Mouse (Mus musculus) embryonic facial prominence, embryonic 14.5 days (tissue): ENCODE results near the gene Fndc11. TPM values are rescaled to one million over a fixed set of nuclear protein-coding genes. Genes with fewer than 3 reads are reported as not detected.

ENCODE experiments used
- ATAC-seq: fragments of 200-750 bp; cut with Nextera tagmentation; 2 replicates; pipeline ENCODE4 v1.8.0; 2017; ENCODE audit warnings: low read depth, moderate number of reproducible peaks, moderate TSS enrichment
- DNase-seq: peaks from one replicate; pipeline ENCODE4 v3.0.0-alpha.2; 2015; ENCODE audit warnings: low spot score
- H3K27ac ChIP-seq: fragments of 300-500 bp; sonication (generic); replicated peaks from 2 replicates; pipeline ENCODE4 v1.5.1; 2014; ENCODE audit warnings: low read depth, mild to moderate bottlenecking, low read length, moderate library complexity
- H3K27me3 ChIP-seq: fragments of 300-500 bp; sonication (generic); replicated peaks from 2 replicates; pipeline ENCODE4 v1.6.1; 2014; ENCODE audit warnings: low read length; ENCODE audit not compliant: control insufficient read depth, insufficient read depth
- H3K36me3 ChIP-seq: fragments of 300-500 bp; sonication (generic); 2 replicates; pipeline ENCODE4 v1.6.1; 2014; ENCODE audit warnings: low read length, mixed read lengths; ENCODE audit not compliant: control insufficient read depth, insufficient read depth
- H3K4me1 ChIP-seq: fragments of 300-500 bp; sonication (generic); 2 replicates; pipeline ENCODE4 v1.6.1; 2014; ENCODE audit warnings: antibody characterized with exemption, low read length; ENCODE audit not compliant: control insufficient read depth, insufficient read depth
- H3K4me2 ChIP-seq: fragments of 300-500 bp; sonication (generic); 2 replicates; pipeline ENCODE4 v1.6.1; 2014; ENCODE audit warnings: low read depth, mild to moderate bottlenecking, low read length, moderate library complexity, mixed read lengths
- H3K4me3 ChIP-seq: fragments of 300-500 bp; sonication (generic); 2 replicates; pipeline ENCODE4 v1.5.1; 2014; ENCODE audit warnings: low read depth, mild to moderate bottlenecking, low read length
- H3K9ac ChIP-seq: fragments of 300-500 bp; sonication (generic); 2 replicates; pipeline ENCODE4 v1.6.1; 2014; ENCODE audit warnings: low read depth, mild to moderate bottlenecking, low read length, moderate library complexity, mixed read lengths
- H3K9me3 ChIP-seq: fragments of 300-500 bp; sonication (generic); 2 replicates; pipeline ENCODE4 v1.6.1; 2016; ENCODE audit warnings: low read length; ENCODE audit not compliant: control insufficient read depth
- WGBS: fragments of 180-500 bp; shearing (Covaris S2); extraction: QIAGEN DNeasy Blood & Tissue Kit; methylation state at CpG from one replicate; pipeline ENCODE4 v1.1.7; 2014; 5-methylcytosine and 5-hydroxymethylcytosine counted together
- polyA plus RNA-seq: library from polyadenylated mRNA; unstranded; fragments of >200 nt; fragmentation: Nextera tagmentation; extraction: Ambion mirVana; gene quantifications from 2 replicates; pipeline ENCODE4 v1.2.1, GENCODE M21; 2014

The Fndc11 gene
- polyA plus RNA-seq, 1 experiment from 2014 or later: not detected

DNA sequence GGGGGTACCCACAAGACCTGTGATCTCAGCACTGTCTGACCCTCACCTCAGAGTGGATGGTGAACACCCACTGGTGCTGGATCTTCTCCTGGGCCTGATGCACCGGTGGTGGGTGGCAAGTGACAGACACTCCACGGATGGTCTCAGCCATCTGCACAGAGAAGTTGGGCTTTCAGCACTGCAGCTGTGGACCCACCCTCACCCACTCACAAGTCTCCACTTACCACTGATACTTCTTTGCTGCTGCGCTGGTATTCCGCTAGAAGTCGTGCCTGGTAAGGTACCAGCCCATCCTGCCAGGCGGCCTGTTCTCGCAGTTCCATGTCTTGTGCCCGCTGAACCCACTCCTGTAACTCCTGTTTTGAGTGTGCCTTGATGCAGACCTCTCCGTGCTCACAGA, 19.4 kb downstream of the Fndc11 start:
- 91% methylated on average over 9 of the region's 9 CpGs for WGBS
- H3K4me3 ChIP-seq: no peak overlapping the region
- DNase-seq (no peak), ATAC-seq (no peak)
- no peaks in the 10 kb centered on the region for H3K9me3 ChIP-seq
- H3K4me1 ChIP-seq: peaks cover 4% of the 10 kb centered on the region; the same call in 1 of the 2 replicates
- H3K27ac ChIP-seq: no peak overlapping the region
- H3K27me3 ChIP-seq: no peaks in the 10 kb centered on the region
- H3K4me2 ChIP-seq: no peak overlapping the region
- H3K9ac ChIP-seq: no peak overlapping the region
- H3K36me3 ChIP-seq: no peaks in the 10 kb centered on the region

GRCm38 (mm10) chr2:181240806-181241440, 21.1 kb downstream of the Fndc11 start:
- peak overlapping the region; percentile 43; the same call in 1 of the 2 replicates for H3K4me3 ChIP-seq
- H3K27me3 ChIP-seq: no peaks in the 10 kb centered on the region
- DNase-seq (no peak), ATAC-seq (no peak)
- no peaks in the 10 kb centered on the region for H3K9me3 ChIP-seq
- H3K9ac ChIP-seq: peak overlapping the region; percentile 64; the same call in 1 of the 2 replicates
- no peak overlapping the region for H3K27ac ChIP-seq
- H3K4me2 ChIP-seq: peak overlapping the region; percentile 66
- peaks cover 4% of the 10 kb centered on the region; the same call in 1 of the 2 replicates for H3K4me1 ChIP-seq
- 91% methylated on average over 13 of the region's 13 CpGs for WGBS
- no peaks in the 10 kb centered on the region for H3K36me3 ChIP-seq

DNA sequence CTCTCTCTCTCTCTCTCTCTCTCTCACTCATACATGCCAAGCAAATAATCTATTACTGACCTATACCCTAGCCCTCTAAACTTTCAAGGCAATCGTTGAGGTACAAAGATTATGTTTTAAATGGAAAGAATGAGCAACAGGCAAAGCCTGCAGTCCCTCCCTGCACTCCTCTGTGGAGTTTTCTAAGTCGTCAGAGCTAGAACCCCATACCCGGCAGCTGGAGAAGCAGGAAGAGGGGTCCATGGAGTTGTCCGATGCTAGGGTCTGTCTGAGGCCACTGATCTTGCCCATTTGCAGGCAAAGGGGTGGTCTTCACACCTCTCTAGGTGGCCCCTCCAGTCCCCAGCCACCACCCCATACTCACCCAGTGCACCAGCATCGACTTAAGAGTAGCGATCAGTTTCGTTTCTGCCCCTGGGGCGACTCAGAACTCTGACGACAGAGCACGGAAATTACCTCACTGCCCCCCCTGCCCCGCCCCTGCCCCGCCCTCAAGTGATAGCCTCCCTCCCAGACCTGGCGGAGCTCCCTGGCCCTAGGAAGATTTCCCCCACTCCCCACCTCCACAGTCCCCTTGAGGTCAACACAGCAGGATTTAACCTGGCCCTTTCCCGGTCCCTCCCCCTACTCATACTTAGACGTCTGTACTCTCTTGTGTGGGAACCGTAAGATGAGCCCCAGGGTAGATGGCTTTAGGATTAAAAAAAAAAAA, 21.9 kb downstream of the Fndc11 start, which contains the start of gene Helz2:
TSS of gene Helz2 (minus strand) at position 426 of the 712 bp plus-strand sequence.
- peak; percentile 51 for DNase-seq
- Histone ChIP-seq H3K4me1 (peaks cover 4% of the 10 kb centered on the region; the same call in 1 of the 2 replicates), H3K9ac (peak within 1 kb of the TSS; percentile 64), H3K9me3 (no peaks in the 10 kb centered on the region), H3K27me3 (no peaks in the 10 kb centered on the region), H3K4me2 (peak within 1 kb of the TSS; percentile 66), H3K4me3 (peak within 1 kb of the TSS; percentile 43), H3K36me3 (no peaks in the 10 kb centered on the region), H3K27ac (no peak within 1 kb of the TSS)
- peak; percentile 81 for ATAC-seq
- WGBS: 9% methylated on average over 16 of the region's 16 CpGs

DNA sequence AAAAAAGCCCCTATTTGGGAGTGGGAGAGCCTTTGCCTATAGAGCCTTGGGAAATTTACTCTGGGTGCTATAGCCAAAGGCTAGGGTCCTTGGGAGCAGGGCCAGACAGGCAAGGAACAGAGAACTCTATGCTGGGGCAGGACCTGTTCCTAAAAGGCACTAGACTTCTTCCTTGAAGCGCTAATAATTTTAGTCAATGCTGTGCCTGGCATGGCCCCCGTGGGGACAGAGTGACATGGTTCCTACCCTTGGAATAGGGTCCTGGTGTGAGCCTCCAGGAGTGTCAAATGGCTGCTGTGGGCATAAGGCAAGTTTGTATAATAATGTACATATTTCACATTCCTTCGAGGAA, 22.5 kb downstream of the Fndc11 start:
- DNase-seq (no peak), ATAC-seq (0 out of 2 replicates have a peak, but pooled peaks have one; percentile 3)
- Histone ChIP-seq H3K4me2 (peak overlapping the region; percentile 66), H3K4me3 (peak overlapping the region; percentile 43), H3K9ac (peak overlapping the region; percentile 64), H3K9me3 (no peaks in the 10 kb centered on the region), H3K27me3 (no peaks in the 10 kb centered on the region), H3K36me3 (no peaks in the 10 kb centered on the region), H3K27ac (no peak overlapping the region), H3K4me1 (peaks cover 4% of the 10 kb centered on the region; the same call in 1 of the 2 replicates)
- 49% methylated on average over 3 of the region's 3 CpGs for WGBS

DNA sequence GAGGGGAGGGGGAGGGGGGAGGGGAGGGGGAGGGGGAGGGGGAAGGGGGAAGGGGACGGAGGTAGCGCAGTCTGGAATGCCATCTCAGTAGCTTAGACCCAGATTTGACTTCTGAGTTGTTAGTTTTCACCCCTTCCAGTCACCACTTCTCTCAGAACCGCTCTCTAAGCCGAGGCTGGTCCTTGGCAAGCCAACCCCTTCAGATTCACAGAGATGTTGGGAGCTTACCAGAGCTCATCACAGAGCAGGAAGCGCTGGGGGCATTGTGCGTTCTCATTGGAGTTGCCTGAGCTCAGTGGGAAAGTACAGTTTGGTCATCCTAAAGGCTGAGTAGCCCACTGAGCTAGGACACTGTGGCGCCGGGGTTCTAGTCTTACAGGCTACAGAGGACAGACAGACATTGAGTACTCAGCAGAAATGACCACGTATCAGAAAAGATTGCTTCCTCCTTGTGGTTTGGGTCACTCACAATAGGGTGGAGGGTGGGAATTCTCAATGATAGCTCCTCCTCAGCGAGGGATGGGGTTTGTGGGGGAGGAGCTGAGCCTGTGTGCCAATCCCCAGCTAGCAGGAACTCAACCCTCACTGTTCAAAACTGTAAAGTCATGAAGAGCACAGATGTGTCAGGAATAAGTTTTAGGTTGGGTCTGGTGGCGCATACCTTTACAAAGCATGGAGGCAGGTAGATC, 24.0 kb downstream of the Fndc11 start:
- DNase-seq (no peak), ATAC-seq (no peak)
- Histone ChIP-seq H3K36me3 (no peaks in the 10 kb centered on the region), H3K27me3 (no peaks in the 10 kb centered on the region), H3K4me3 (no peak overlapping the region), H3K9me3 (no peaks in the 10 kb centered on the region), H3K4me2 (no peak overlapping the region), H3K4me1 (peaks cover 4% of the 10 kb centered on the region; the same call in 1 of the 2 replicates), H3K9ac (no peak overlapping the region), H3K27ac (no peak overlapping the region)
- WGBS: 31% methylated on average over 11 of the region's 11 CpGs

DNA sequence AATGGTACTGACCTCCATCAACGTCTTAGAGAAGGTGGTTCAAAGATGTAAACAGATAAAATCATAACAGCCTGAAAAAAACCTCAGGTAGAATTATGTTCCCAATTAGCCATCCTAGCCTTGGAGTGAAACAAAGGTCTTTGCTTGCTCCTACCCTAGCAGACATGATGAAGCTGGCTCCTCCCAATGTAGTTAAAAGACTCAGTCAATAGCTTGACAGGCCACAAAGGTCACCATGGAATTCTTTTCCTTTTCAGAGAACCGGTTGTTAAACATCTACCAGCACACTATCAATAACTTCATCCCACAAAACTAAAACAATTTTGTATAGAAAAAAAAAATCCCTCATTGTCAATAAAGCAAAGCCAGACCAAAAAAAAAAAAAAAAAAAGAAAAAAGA, 25.2 kb downstream of the Fndc11 start:
- no peaks in the 10 kb centered on the region for H3K9me3 ChIP-seq
- no peak overlapping the region for H3K4me3 ChIP-seq
- DNase-seq (no peak), ATAC-seq (no peak)
- no peak overlapping the region for H3K27ac ChIP-seq
- 23% methylated on average over 2 of the region's 2 CpGs for WGBS
- H3K4me1 ChIP-seq: peaks cover 4% of the 10 kb centered on the region; the same call in 1 of the 2 replicates
- H3K9ac ChIP-seq: no peak overlapping the region
- H3K27me3 ChIP-seq: no peaks in the 10 kb centered on the region
- H3K36me3 ChIP-seq: no peaks in the 10 kb centered on the region
- H3K4me2 ChIP-seq: no peak overlapping the region

DNA sequence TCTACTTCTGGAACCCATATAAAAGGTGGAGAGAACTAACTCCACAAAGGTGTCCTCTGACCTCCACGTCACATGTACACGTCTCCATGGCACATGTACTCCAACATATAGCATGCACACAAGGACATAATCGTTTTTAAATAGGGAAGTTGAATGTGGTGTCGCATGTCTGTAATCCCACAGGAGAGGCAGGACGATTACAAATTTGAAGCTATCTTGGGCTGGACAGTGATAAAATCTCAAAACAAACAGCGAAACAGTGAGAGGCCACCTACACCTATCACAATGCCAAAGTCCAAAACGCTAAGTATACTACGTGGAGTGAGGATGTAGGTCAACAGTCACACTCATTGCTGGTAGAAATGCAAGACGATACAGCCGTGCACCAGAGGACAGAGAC, 29.4 kb downstream of the Fndc11 start:
- Histone ChIP-seq H3K4me2 (no peak overlapping the region), H3K9me3 (no peaks in the 10 kb centered on the region), H3K4me3 (no peak overlapping the region), H3K4me1 (no peaks in the 10 kb centered on the region), H3K36me3 (peaks cover 34% of the 10 kb centered on the region), H3K27me3 (no peaks in the 10 kb centered on the region), H3K27ac (no peak overlapping the region), H3K9ac (no peak overlapping the region)
- ATAC-seq (no peak), DNase-seq (no peak)
- WGBS: 78% methylated on average over 10 of the region's 10 CpGs

GRCm38 (mm10) chr2:181251841-181252240, 32.0 kb downstream of the Fndc11 start:
- ATAC-seq: no peak
- Histone ChIP-seq H3K4me1 (no peaks in the 10 kb centered on the region), H3K4me3 (no peak overlapping the region), H3K9me3 (no peaks in the 10 kb centered on the region), H3K9ac (no peak overlapping the region), H3K27me3 (no peaks in the 10 kb centered on the region), H3K4me2 (no peak overlapping the region), H3K27ac (no peak overlapping the region), H3K36me3 (peaks cover 57% of the 10 kb centered on the region)
- DNase-seq: no peak
- WGBS: 90% methylated on average over 1 of the region's 1 CpGs
